Mouse (Mus musculus) megakaryocyte-erythroid progenitor cell, adult 5 weeks (primary cell): ENCODE results near the gene Abl2. TPM values are rescaled to one million over a fixed set of nuclear protein-coding genes. Genes with fewer than 3 reads are reported as not detected.

Experiments
- polyA plus RNA-seq: library from polyadenylated mRNA; stranded (reverse); fragments of >175 nt; gene quantifications from 2 replicates; pipeline ENCODE4 v1.2.3, GENCODE M21; 2012

Abl2 gene
- polyA plus RNA-seq: 18.2 and 28.4 TPM in 2 replicates

DNA sequence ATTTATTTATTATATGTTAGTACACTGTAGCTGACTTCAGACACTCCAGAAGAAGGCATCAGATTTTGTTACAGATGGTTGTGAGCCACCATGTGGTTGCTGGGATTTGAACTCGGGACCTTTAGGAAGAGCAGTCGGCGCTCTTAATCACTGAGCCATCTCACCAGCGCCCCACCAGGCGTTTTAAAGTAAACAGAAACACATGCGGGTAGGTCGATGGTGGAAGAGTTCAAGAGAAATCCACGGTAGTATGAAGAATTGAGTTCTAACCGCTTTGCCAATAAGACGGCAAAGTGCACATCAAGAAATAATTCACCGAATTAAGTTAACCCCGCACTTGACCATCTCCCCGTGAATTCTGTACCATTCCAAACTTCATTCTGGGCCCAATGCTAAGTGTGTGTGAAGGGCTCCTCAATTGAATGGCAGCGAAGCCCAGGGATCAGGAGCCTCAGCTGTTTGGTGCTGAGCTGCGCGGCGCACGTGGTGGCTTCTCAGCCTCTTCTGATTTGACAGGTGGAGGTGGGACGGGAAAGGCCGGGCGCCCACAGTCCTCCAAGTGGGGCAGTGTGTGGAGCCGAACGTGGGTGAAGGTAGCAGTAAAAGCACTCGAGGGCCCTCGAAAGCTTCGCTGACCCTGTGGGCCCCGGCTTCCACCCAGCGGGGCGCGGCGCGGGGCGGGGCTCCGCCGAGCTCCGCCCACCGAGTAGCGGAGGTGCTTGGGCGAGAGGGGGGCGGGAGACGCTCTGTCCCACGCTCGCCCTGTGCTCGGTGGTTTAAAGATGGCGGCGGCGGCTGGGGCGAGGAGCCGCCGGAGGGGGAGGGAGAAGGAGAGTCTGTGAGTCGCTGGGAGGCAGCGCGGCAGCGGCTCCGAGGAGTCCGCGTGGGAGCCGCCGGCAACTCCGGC is at the start of gene Abl2:
Gene Abl2, plus strand, starts transcription at position 763 of the 907 bp plus-strand sequence.

DNA sequence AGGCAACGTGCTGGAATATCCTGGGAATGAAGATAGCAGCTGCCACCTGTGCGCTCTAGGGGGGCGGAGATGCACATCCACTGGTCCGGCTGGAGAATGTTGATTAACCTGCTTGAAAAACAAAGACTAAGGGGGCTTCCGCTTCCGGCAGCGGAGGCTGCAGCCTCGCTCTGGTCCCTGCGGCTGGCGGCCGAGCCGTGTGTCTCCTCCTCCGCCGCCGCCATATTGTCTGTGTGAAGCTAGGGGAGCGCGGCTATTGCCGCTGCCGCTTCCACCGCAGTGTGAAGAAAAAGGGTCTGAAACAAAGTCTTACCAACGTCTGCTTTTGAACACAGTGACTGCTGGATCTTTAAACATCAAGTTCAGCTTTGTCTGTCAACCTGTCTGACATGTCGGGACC is 34.7 kb upstream of the Abl2 start, which contains the start of gene Gm10031:
Gene Gm10031, plus strand, starts transcription at position 171 of the 400 bp plus-strand sequence.

DNA sequence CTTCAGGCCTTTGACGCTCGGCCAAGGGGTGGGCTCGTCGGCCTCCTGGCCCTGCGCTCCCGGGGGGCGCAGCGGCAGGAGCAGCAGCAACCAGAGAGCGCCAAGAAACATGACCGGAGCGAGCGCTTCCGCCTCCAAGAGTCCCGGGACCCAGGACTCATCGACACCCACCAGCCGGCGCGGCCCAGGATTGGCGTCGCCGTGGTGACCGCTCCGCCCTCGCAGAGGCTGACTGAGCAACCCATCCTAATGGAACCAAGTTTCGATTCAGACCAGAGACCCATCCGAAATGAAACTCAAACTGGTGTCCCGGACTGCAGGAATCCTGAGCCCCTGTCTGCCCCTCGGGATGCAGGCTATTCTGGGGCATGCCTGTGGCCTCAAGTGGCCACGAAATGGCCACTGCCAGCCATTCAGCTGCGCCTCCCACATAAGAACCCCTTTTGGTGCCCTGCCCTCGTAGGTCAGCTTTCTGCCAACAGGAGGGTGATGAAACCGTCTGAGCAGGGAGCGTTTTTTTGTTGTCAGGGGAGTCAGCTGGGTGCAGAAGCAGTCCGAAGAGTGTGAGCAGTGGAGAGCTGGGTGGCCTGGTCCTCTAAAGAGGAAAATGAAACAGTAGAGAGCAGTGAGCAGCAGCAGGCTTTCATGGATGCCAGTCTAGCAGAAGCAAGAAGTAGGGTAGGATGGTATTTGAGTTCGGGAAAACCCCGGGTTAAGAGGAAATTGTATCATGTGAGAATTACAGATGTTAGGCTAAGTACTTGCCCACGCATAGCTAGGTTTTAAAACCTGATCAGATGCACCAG is 115.8 kb downstream of the Abl2 start, which contains the start of gene Tor3a:
Gene Tor3a, minus strand, starts transcription at position 162 of the 806 bp plus-strand sequence.

Other genes with a start within 250 kb of the Abl2 start
- gene Nphs2, start 248.1 kb upstream of the Abl2 start, polyA plus RNA-seq: 0.18 TPM in 1 of 2 replicates, not detected in the other
- 1,119 and 1,451 TPM in 2 replicates for gene Gm2000, start 192.7 kb upstream of the Abl2 start, polyA plus RNA-seq
- gene Axdnd1, start 137.6 kb upstream of the Abl2 start, polyA plus RNA-seq: not detected in 2 replicates
- 14.9 and 61.8 TPM in 2 replicates for gene Soat1, start 84.5 kb upstream of the Abl2 start, polyA plus RNA-seq
- gene Gm10031, start 34.8 kb upstream of the Abl2 start, polyA plus RNA-seq: 0.27 and 0.50 TPM in 2 replicates
- gene Tor3a, start 115.6 kb downstream of the Abl2 start, polyA plus RNA-seq: 23.9 and 44.8 TPM in 2 replicates
- 9.0 and 9.3 TPM in 2 replicates for gene Fam20b, start 160.3 kb downstream of the Abl2 start, polyA plus RNA-seq